Mouse (Mus musculus) ES-E14 (cell line): ENCODE measurements at regions not wholly inside any gene's neighbourhood (a gene's known extent, or its start where the extent isn't known, plus 50 kb on each side); places are given as distances from the start of the nearest gene placed in this dataset.

Experiments
- DNase-seq: peaks from one replicate; pipeline ENCODE4 v3.0.0-alpha.2; 2013; ENCODE audit warnings: low read depth, low spot score
- H3K27ac ChIP-seq: 2 replicates; pipeline ENCODE4 v1.5.1; 2012; ENCODE audit warnings: low read depth, mild to moderate bottlenecking, low read length, moderate library complexity, mixed read lengths; ENCODE audit not compliant: poor library complexity, insufficient read depth, severe bottlenecking
- H3K36me3 ChIP-seq: 2 replicates; pipeline ENCODE4 v1.6.1; 2012; ENCODE audit warnings: mild to moderate bottlenecking, low read length, moderate library complexity, mixed read lengths; ENCODE audit not compliant: control insufficient read depth, poor library complexity, insufficient read depth, severe bottlenecking
- H3K4me1 ChIP-seq, 2 experiments: fragments of 150-350 bp in 1 of 2; sonication (generic) in 1 of 2; 2 replicates each; pipeline ENCODE4 v1.6.1; 2012; ENCODE audit warnings: low read length in 2 of 2, mild to moderate bottlenecking in 1 of 2, mixed read lengths in 1 of 2; ENCODE audit not compliant: control insufficient read depth in 2 of 2, insufficient read depth in 2 of 2, poor library complexity in 1 of 2
- H3K4me3 ChIP-seq, 2 experiments: fragments of 150-350 bp in 1 of 2; sonication (generic) in 1 of 2; 2 replicates each; pipeline ENCODE4 v1.5.1; 2012; ENCODE audit warnings: low read length in 2 of 2, low read depth in 1 of 2, mild to moderate bottlenecking in 1 of 2, mixed read lengths in 1 of 2; ENCODE audit not compliant: insufficient read depth in 1 of 2, poor library complexity in 1 of 2, severe bottlenecking in 1 of 2
- H3K9ac ChIP-seq: 2 replicates; pipeline ENCODE4 v1.6.1; 2012; ENCODE audit warnings: low read depth, mild to moderate bottlenecking, low read length, mixed read lengths; ENCODE audit not compliant: poor library complexity, insufficient read depth, severe bottlenecking
- H3K9me3 ChIP-seq: fragments of 150-350 bp; sonication (generic); 2 replicates; pipeline ENCODE4 v1.6.1; 2012; ENCODE audit warnings: low read depth, mild to moderate bottlenecking, low read length; ENCODE audit not compliant: control insufficient read depth, insufficient read depth
- CHD2 ChIP-seq: IDR thresholded peaks from 2 replicates; pipeline ENCODE4 v1.6.1; 2014; ENCODE audit warnings: mild to moderate bottlenecking, low read depth, low read length, inconsistent platforms
- HCFC1 ChIP-seq: IDR thresholded peaks from 2 replicates; pipeline ENCODE4 v1.6.1; 2012; ENCODE audit warnings: low read length, inconsistent platforms, borderline replicate concordance; ENCODE audit not compliant: insufficient read depth
- MAFK ChIP-seq: IDR thresholded peaks from 2 replicates; pipeline ENCODE4 v1.6.1; 2014; ENCODE audit warnings: mild to moderate bottlenecking, low read depth, low read length, inconsistent platforms; ENCODE audit not compliant: insufficient read depth
- ZC3H11A ChIP-seq: IDR thresholded peaks from 2 replicates; pipeline ENCODE4 v1.6.1; 2012; ENCODE audit warnings: low read depth, mild to moderate bottlenecking, inconsistent platforms, low read length, borderline replicate concordance
- ZNF384 ChIP-seq: IDR thresholded peaks from 2 replicates; pipeline ENCODE4 v1.6.1; 2012; ENCODE audit warnings: low read depth, low read length, inconsistent platforms
- in situ Hi-C, 2 experiments: fragments of 600-800 bp; cut with MboI; formaldehyde crosslinking; loops; one replicate each; pipeline ENCODE4 v1.15.1; 2025; ENCODE audit warnings: low sequenced_read_pairs in 2 of 2, inconsistent platforms in 1 of 2; ENCODE audit not compliant: unreplicated experiment in 2 of 2

DNA sequence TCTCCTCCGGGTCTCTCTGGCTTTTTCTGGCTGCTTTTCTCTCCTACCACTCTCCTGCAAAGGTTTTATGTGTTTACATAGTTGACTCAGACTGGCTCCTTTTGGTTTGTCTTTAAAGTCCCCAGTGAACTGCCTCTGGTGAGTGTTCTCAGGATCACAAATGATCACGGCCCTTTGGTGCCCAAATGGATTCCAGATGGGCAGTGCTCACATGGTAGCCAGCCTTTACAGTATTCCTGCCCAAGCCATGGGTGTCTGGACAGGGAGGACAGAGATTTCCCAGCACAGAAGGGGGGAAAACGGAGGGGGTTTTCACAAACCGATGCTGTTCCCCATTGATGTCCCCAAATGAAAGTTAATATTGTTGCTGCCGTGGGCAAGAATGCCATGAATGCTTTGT lies 70.4 kb upstream of the Msx2 start:
- Histone ChIP-seq H3K4me1 (no peaks in the 10 kb centered on the region), H3K9me3 (no peaks in the 10 kb centered on the region), H3K27ac (no peak overlapping the region), H3K4me3 (no peak overlapping the region), H3K36me3 (no peaks in the 10 kb centered on the region), H3K9ac (no peak overlapping the region)
- no peak for DNase-seq
- in situ Hi-C loops, result no loop called here
- TF ChIP-seq CHD2, result no peak
- no peak for TF ChIP-seq ZNF384
- TF ChIP-seq MAFK, result no peak
- TF ChIP-seq HCFC1, result no peak
- no peak for TF ChIP-seq ZC3H11A

DNA sequence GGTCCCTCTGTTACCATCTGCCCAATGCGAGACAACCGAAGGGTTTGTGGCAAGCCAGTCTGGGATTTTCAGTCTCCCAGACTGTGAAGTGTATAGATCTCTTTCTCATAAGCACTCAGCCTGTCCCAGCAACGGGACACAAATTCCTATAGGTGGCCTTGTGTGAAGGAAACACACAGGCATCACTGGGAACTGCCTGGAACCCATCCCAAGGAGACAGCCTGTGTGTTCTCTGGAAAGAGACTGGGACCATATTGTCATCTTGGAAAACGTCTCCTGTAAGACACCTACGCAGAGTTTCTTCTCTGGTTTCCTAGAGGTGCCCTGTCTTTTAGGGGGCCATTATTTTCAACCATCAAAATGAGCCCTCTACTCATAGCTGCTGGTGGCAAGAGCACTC lies 66.9 kb upstream of the Msx2 start:
- DNase-seq, result no peak
- Histone ChIP-seq H3K9ac (no peak overlapping the region), H3K9me3 (no peaks in the 10 kb centered on the region), H3K4me3 (no peak overlapping the region), H3K27ac (no peak overlapping the region), H3K4me1 (no peaks in the 10 kb centered on the region), H3K36me3 (no peaks in the 10 kb centered on the region)
- TF ChIP-seq ZNF384 (no peak), HCFC1 (no peak), ZC3H11A (no peak), CHD2 (no peak), MAFK (no peak)
- in situ Hi-C loops, result no loop called here

DNA sequence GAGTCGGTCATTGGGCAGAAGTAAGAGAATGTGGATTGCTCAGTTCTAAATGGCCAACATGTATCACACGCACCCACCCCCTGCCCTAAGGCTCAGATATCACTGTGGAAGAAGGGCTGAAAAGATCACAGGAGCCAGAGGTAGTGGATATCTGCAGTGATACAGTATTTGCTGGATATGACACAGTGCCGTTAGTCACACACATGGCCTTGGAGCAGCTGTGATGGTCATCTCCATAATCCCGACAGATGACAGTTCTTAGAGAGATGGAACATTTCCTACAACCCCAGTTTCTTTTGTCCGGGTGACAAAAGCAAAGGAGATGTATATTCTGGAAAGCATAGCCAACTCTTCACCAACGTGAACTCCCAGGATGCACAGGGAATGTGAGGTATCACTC lies 65.1 kb upstream of the Msx2 start:
- no peak overlapping the region for H3K9ac ChIP-seq
- H3K4me1 ChIP-seq, result no peaks in the 10 kb centered on the region
- no peak overlapping the region for H3K4me3 ChIP-seq
- in situ Hi-C loops, result no loop called here
- no peak for DNase-seq
- no peaks in the 10 kb centered on the region for H3K9me3 ChIP-seq
- no peaks in the 10 kb centered on the region for H3K36me3 ChIP-seq
- H3K27ac ChIP-seq, result no peak overlapping the region
- TF ChIP-seq ZNF384, result no peak

DNA sequence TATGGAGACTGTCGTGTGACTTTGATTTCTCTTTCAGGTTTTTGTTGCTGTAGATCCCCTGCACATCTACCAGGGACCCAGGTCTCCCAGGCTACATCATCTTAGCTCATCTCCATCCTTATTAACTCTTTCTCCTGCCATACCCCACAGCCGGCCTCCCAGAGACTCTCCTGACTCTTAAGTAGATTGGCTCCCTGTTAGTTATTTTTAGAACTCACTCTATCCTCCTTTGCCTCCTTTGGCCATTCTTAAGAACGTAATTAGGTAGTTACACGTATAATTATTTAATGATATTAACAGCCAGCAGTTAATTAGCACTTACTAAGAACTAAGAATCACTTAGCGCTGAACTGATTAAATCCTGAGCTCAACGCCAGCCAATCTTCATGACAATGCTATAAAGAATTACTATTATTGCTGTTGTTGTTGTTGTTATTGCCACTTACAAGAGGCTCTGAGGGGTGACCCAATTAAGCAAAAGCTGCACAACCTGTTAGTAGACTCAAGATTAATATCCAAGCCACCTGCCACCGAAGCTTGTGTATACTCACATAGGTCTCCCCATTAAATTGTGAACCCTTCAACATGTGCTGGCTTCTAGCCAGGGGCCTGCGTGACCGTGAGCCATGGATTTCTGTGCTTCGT lies 63.0 kb upstream of the Msx2 start:
- Histone ChIP-seq H3K27ac (no peak overlapping the region), H3K9ac (no peak overlapping the region), H3K9me3 (no peaks in the 10 kb centered on the region), H3K4me3 (no peak overlapping the region), H3K4me1 (no peaks in the 10 kb centered on the region), H3K36me3 (no peaks in the 10 kb centered on the region)
- TF ChIP-seq CHD2, result no peak
- TF ChIP-seq ZC3H11A, result no peak
- TF ChIP-seq MAFK, result no peak
- TF ChIP-seq HCFC1, result no peak
- TF ChIP-seq ZNF384, result no peak
- DNase-seq, result no peak
- in situ Hi-C loops, result no loop called here

DNA sequence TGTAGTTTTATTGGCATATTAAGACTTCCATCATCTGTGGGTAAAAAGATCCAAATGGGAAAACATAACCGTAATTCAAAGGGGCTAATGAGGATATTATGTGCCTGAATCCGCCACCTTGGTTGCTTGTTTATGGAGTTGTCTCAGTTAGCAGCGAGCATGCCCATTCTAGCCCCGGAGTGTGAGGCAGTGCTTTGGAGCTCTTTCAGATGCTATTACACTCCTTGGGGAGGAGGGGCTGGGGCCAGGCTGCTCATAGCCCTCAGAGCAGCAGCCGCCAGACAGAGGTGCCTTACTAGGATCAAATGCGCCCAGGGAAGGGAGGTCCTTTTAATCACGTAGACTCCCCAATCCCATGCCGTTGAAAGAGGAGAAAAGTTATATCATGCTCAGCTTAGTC lies 60.9 kb upstream of the Msx2 start:
- H3K36me3 ChIP-seq, result no peaks in the 10 kb centered on the region
- no peak for DNase-seq
- H3K27ac ChIP-seq, result no peak overlapping the region
- H3K9ac ChIP-seq, result no peak overlapping the region
- no peaks in the 10 kb centered on the region for H3K4me1 ChIP-seq
- TF ChIP-seq ZNF384, result no peak
- no peak for TF ChIP-seq HCFC1
- TF ChIP-seq ZC3H11A, result no peak
- no peak for TF ChIP-seq CHD2
- TF ChIP-seq MAFK, result no peak
- no peaks in the 10 kb centered on the region for H3K9me3 ChIP-seq
- H3K4me3 ChIP-seq, result no peak overlapping the region
- in situ Hi-C loops, result no loop called here
